Comparison of ENCODE assay signal across 20 mouse cellular contexts in genomic region chr19:19144447-19144846, GRCm38 (mm10). TPM values are rescaled to one million over a fixed set of nuclear protein-coding genes. Genes with fewer than 3 reads are reported as not detected.
"Had no signal": no experiment of that assay in that cellular context is flagged by ENCODE, and none has a peak within 500 bp of the region (broad histone marks: within the 10 kb centered on the region; RNA-seq: fewer than 3 reads in every experiment).

No protein-coding gene starts in this region.

- H3K9me3 ChIP-seq: lung, embryonic 15.5 days; megakaryocyte, embryonic 14.5 days; midbrain, embryonic 13.5 days; midbrain, embryonic 15.5 days; neural tube, embryonic 12.5 days; stomach, embryonic 15.5 days had no signal

- H3K4me2 ChIP-seq: lung, embryonic 15.5 days; midbrain, embryonic 11.5 days; midbrain, embryonic 13.5 days; midbrain, embryonic 15.5 days; neural tube, embryonic 12.5 days; stomach, embryonic 15.5 days had no signal

- H3K9ac ChIP-seq: liver, postnatal 0 days; lung, embryonic 15.5 days; midbrain, embryonic 13.5 days; midbrain, embryonic 15.5 days; neural tube, embryonic 12.5 days; stomach, embryonic 15.5 days had no signal

- DNase-seq: liver, postnatal 0 days; lung, adult 2 months; lung, postnatal 14 days; lung, postnatal 36 days; right cerebral cortex, postnatal 14 days; thymus, adult 2 months; thymus, postnatal 25 days; thymus, postnatal 4 days had no signal

- H3K27me3 ChIP-seq: lung, embryonic 15.5 days; megakaryocyte, embryonic 14.5 days; midbrain, embryonic 13.5 days; midbrain, embryonic 15.5 days; neural tube, embryonic 12.5 days; stomach, embryonic 15.5 days had no signal

- H3K4me3 ChIP-seq: lung, embryonic 15.5 days; megakaryocyte, embryonic 14.5 days; midbrain, embryonic 13.5 days; midbrain, embryonic 15.5 days; neural tube, embryonic 12.5 days; stomach, embryonic 15.5 days had no signal

- ATAC-seq: liver, postnatal 0 days; lung, postnatal 0 days; midbrain, embryonic 13.5 days; midbrain, embryonic 15.5 days had no signal

- H3K36me3 ChIP-seq: lung, embryonic 15.5 days; midbrain, embryonic 13.5 days; midbrain, embryonic 15.5 days; neural tube, embryonic 12.5 days; stomach, embryonic 15.5 days had no signal

- H3K27ac ChIP-seq: lung, embryonic 15.5 days; macrophage; midbrain, embryonic 13.5 days; midbrain, embryonic 15.5 days; neural tube, embryonic 12.5 days; stomach, embryonic 15.5 days; stomach, postnatal 0 days had no signal

- H3K4me1 ChIP-seq: lung, embryonic 15.5 days; megakaryocyte, embryonic 14.5 days; midbrain, embryonic 13.5 days; neural tube, embryonic 12.5 days; stomach, embryonic 15.5 days had no signal

RNA-seq across cellular contexts. Expression of gene Rorb, which starts 33.5 kb away (rescaled TPM):
- total RNA-seq: monocyte, adult 5-6 weeks had no signal
- polyA plus RNA-seq: liver, postnatal 0 days; macrophage; spleen, adult 2 months had no signal
